Mouse (Mus musculus) embryonic fibroblast, embryonic 13.5 days (primary cell): ENCODE results near the gene Pbld2. TPM values are rescaled to one million over a fixed set of nuclear protein-coding genes. Genes with fewer than 3 reads are reported as not detected.
A peak's percentile ranks its signal among the peaks of the same experiment; 100 is the strongest.

Experiments used
- H3K27ac ChIP-seq: 2 replicates; pipeline ENCODE4 v1.5.1; 2012; ENCODE audit warnings: low read length, control low read depth, inconsistent platforms; ENCODE audit not compliant: insufficient read depth
- H3K4me1 ChIP-seq: 2 replicates; pipeline ENCODE4 v1.6.1; 2011; ENCODE audit warnings: low read length; ENCODE audit not compliant: control insufficient read depth, insufficient read depth
- H3K4me3 ChIP-seq: 2 replicates; pipeline ENCODE4 v1.5.1; 2011; ENCODE audit warnings: mild to moderate bottlenecking, control low read depth, low read length; ENCODE audit not compliant: insufficient read depth
- CTCF ChIP-seq: IDR thresholded peaks from 2 replicates; pipeline ENCODE4 v1.5.1; 2011; ENCODE audit warnings: mild to moderate bottlenecking, control low read depth, low read length, moderate library complexity, borderline replicate concordance; ENCODE audit not compliant: insufficient read depth
- POLR2A ChIP-seq: IDR thresholded peaks from 2 replicates; pipeline ENCODE4 v1.6.1; 2011; ENCODE audit warnings: low read depth, mild to moderate bottlenecking, control low read depth, low read length, moderate library complexity
- polyA plus RNA-seq: library from polyadenylated mRNA; stranded (reverse); fragments of >200 nt; gene quantifications from 2 replicates; pipeline ENCODE4 v1.2.4, GENCODE M21; 2011; ENCODE audit warnings: low read depth; ENCODE audit not compliant: missing spikeins, insufficient read length

Gene Pbld2
- polyA plus RNA-seq, 1 experiment = not detected

DNA sequence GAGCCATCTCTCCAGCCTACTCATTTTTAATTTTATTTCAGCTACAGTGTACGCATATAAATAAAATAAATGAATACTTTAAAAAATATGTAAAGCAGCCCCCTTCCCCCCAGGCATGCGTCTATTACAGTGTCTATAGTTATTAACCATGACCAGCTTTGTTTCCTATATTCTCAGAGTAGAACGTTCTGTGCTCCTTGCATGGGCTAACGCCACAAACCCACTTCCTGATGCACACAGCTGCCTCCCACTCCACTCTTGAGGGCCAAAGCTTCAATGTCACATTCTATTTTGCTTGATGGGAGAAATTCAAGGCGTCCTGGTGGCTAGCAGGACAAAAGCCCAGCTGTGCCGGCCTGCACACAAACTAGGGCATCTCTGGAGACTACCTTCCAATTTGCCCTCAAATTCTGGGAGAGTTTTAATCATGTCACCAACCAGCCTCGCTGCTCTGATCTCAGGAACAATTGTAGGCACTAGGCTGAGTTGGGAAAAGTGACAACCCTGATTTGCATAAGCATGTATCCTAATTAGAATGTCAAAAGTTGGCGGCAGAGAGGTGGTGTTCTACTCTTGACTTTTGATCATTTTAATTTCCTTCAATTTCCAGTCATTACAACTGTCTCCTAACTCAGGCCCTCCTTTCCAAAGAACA is 65.1 kb downstream of the Pbld2 start:
- TF ChIP-seq CTCF (no peak), POLR2A (no peak)
- Histone ChIP-seq H3K27ac (no peak overlapping the region), H3K4me1 (no peaks in the 10 kb centered on the region), H3K4me3 (no peak overlapping the region)

DNA sequence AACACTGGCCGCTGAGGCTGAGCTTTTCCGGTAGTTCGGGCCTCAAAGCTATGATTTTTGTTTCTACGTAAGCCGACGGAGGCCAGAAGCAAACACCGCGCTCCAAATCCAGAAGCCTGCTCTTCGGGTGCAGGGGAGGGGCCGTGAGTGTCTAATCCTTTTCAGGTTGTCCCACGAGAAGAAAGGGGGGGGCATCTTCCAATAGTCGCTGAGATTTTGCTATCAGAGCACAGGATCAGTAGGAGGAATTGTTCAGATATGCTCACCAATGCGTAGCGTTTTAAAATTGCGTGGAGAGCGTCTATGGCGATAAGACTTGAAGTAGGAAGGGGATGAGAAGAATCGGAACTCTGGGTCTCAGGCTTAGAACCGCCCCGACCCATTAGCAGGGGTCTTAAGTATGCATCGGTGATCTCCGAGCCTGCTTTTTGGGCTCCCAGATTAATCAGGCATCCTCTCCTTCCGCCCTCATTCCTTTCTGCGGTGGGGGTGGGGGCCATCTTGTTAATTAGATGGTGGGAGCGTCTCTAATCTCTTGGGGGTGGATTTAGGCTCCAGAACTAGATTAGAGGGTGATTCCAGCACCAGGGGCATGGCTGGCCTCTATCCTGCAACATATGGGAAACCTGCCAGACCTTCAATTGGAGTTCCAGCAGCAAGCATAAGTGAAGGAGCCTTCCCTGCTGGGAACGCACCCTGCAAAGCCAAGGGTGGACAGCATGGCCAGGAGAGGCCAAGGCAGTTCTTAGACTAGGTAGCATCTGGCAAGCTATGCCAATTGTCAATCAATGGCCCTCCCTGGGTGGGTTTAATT is 65.8 kb downstream of the Pbld2 start:
- H3K4me1 ChIP-seq = no peaks in the 10 kb centered on the region
- H3K27ac ChIP-seq = no peak overlapping the region
- H3K4me3 ChIP-seq = no peak overlapping the region
- TF ChIP-seq CTCF (no peak), POLR2A (no peak)

DNA sequence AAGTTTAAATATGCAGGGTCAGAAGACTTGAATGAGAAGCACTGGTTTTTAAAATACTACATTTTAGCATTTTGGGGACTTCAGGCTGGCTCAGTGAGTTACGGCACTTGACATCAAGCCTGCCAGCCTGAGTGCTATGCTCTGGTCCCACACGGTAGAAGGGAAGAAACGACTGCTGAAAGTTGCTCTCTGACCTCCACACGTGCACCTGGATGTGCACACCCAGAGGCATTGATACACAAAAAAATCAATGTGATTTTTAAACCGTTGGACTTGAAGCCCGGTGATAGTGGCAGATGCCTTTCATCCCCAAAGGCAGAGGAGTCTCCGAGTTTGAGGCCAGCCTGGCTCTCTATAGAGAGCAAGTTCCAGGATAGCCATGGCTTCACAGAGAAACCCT is 67.8 kb downstream of the Pbld2 start:
- no peak overlapping the region for H3K27ac ChIP-seq
- no peak for TF ChIP-seq CTCF
- TF ChIP-seq POLR2A = no peak

GRCm38 (mm10) chr10:63092616-63093550 is 68.8 kb downstream of the Pbld2 start:
- Histone ChIP-seq H3K4me1 (no peaks in the 10 kb centered on the region), H3K27ac (no peak overlapping the region), H3K4me3 (no peak overlapping the region)
- TF ChIP-seq CTCF (no peak), POLR2A (no peak)

More for the DNA sequence above, 67.8 kb downstream of the Pbld2 start:
- no peak overlapping the region for H3K4me3 ChIP-seq
- no peaks in the 10 kb centered on the region for H3K4me1 ChIP-seq

DNA sequence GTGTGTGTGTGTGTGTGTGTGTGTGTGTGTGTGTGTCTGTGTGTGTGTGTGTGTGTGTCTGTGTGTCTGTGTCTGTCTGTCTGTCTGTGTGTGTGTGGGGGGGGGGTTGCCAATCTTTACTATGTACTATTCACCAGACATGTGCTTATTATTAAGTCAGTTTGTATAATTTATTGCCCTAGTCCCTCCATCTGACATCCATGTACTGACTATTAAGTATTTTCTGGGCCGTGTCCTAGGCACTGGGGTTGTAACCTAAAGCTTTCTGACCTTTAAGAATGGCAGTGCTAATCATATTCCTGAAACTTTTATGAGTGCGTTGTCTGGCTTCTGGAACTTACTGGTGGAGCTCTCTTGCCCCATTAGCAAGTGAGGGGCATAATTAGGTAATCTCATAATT is 72.6 kb downstream of the Pbld2 start:
- TF ChIP-seq POLR2A (no peak), CTCF (no peak)
- H3K4me3 ChIP-seq = no peak overlapping the region
- H3K4me1 ChIP-seq = no peaks in the 10 kb centered on the region
- no peak overlapping the region for H3K27ac ChIP-seq

DNA sequence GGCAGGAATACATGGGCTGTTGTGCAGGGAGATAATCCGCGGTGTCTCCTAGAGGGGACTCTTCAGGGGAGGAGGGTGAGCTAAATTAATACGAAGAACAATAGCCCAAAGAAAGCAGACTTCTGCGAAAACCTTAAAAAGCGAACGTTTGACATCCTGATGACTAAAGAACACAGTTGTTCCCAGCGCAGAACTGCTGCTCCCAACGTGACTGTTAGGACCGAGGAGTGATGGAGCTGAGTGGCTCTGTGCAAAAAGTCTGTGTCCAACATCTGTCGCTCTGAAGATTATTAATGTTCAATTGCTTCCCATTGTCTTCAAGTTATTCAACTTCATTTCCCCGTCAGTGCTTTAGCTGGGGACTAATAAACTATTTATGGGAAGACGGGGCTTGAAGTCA is 74.1 kb downstream of the Pbld2 start:
- no peaks in the 10 kb centered on the region for H3K4me1 ChIP-seq
- no peak overlapping the region for H3K27ac ChIP-seq
- no peak overlapping the region for H3K4me3 ChIP-seq
- TF ChIP-seq POLR2A (no peak), CTCF (no peak)

- Histone ChIP-seq H3K27ac (no peak within 1 kb of the TSS), H3K4me3 (peak within 1 kb of the TSS; percentile 32), H3K4me1 (no peaks in the 10 kb centered on the region)
- TF ChIP-seq POLR2A (no peak), CTCF (no peak)
Observed at GRCm38 (mm10) chr10:63099521-63099920, 75.4 kb downstream of the Pbld2 start, which contains the start of gene Atoh7. TSS of gene Atoh7 (plus strand) at chr10:63099651.

DNA sequence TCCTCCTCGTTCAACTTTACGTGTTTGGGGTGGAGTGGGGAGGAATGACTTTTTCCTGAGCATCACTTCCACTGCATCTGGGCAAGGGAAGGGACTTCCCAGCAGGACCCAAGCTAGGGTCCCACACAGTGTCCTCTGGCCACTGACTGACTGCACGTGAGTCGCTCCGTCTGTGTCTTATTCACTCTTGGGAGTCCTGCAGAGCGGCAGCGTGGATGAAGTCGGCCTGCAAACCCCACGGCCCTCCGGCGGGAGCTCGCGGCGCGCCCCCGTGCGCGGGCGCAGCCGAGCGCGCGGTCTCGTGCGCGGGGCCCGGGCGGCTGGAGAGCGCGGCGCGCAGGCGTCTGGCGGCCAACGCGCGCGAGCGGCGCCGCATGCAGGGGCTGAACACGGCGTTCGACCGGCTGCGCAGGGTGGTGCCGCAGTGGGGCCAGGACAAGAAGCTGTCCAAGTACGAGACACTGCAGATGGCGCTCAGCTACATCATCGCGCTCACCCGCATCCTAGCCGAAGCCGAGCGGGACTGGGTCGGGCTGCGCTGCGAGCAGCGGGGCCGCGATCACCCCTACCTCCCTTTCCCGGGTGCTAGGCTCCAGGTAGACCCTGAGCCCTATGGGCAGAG is 75.9 kb downstream of the Pbld2 start:
- H3K4me3 ChIP-seq = peak overlapping the region; percentile 32
- TF ChIP-seq POLR2A (no peak), CTCF (no peak)
- no peaks in the 10 kb centered on the region for H3K4me1 ChIP-seq
- H3K27ac ChIP-seq = no peak overlapping the region

GRCm38 (mm10) chr10:63100657-63101056 is 76.5 kb downstream of the Pbld2 start:
- TF ChIP-seq CTCF (no peak), POLR2A (no peak)
- no peaks in the 10 kb centered on the region for H3K4me1 ChIP-seq
- peak overlapping the region; percentile 23 for H3K4me3 ChIP-seq
- H3K27ac ChIP-seq = no peak overlapping the region

Other genes with a start within 250 kb of the Pbld2 start
- gene Ccar1, start 232.0 kb upstream of the Pbld2 start, polyA plus RNA-seq = 101 and 108 TPM in 2 replicates
- 2.4 and 8.8 TPM in 2 replicates for gene Tet1, start 115.3 kb upstream of the Pbld2 start, polyA plus RNA-seq
- gene Slc25a16, start 103.7 kb upstream of the Pbld2 start, polyA plus RNA-seq = 16.6 and 18.6 TPM in 2 replicates
- gene Dna2, start 77.3 kb upstream of the Pbld2 start, polyA plus RNA-seq = 4.7 and 5.1 TPM in 2 replicates
- 22.0 and 22.4 TPM in 2 replicates for gene Rufy2, start 44.1 kb upstream of the Pbld2 start, polyA plus RNA-seq
- 47.6 and 68.4 TPM in 2 replicates for gene Hnrnph3, start 98 bp upstream of the Pbld2 start, polyA plus RNA-seq
- 0.42 TPM in 1 of 2 replicates, not detected in the other for gene Pbld1, start 35.8 kb downstream of the Pbld2 start, polyA plus RNA-seq
- gene Atoh7, start 75.3 kb downstream of the Pbld2 start, polyA plus RNA-seq = not detected in 2 replicates
- gene Mypn, start 179.6 kb downstream of the Pbld2 start, polyA plus RNA-seq = not detected in 2 replicates
- gene Herc4, start 219.5 kb downstream of the Pbld2 start, polyA plus RNA-seq = 49.7 and 57.2 TPM in 2 replicates